Comparison of ENCODE assay signal across 8 mouse cellular contexts in the genomic region with DNA sequence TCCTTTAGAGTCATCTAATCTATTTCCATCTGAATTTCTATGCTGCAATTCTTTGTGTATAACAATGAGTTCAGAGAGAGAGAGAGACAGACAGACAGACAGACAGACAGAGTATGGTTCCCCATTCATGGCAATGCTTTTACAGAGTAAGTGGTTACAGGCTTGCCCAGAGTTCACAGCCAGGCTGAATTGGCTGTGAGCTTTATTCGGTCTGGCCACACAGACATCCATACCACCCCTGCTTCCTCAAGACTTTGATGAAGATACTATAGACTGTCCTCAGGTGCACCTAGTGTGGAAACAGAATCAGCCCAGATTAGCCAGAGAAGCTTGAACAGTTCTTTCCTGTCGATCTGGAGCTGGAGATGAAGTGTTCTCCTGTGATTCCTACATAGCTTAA. TPM values are rescaled to one million over a fixed set of nuclear protein-coding genes. Genes with fewer than 3 reads are reported as not detected.
DNase-seq lines count a peak whose midpoint lies in the region; ATAC-seq and TF ChIP-seq lines count a peak whose summit lies in the region.

No protein-coding gene starts in this region.

- peak overlapping the region; percentile 56 for H3K4me2 ChIP-seq in forebrain, postnatal 0 days (ENCODE audit: low read depth)
- H3K4me2 ChIP-seq in liver, embryonic 16.5 days (ENCODE audit: low read depth, low read length), result peak overlapping the region; percentile 55; the same call in 1 of the 2 replicates

- H3K36me3 ChIP-seq in E14TG2a.4 (ENCODE audit: insufficient read depth, low read length), result peaks cover 11% of the 10 kb centered on the region; the same call in 1 of the 2 replicates
- H3K36me3 ChIP-seq in forebrain, postnatal 0 days (ENCODE audit: insufficient read depth), result no peaks in the 10 kb centered on the region
- no peaks in the 10 kb centered on the region for H3K36me3 ChIP-seq in liver, embryonic 16.5 days (ENCODE audit: control insufficient read depth, insufficient read depth)

- H3K27ac ChIP-seq in forebrain, postnatal 0 days (ENCODE audit: low read depth, low read length), result peak overlapping the region; percentile 90
- H3K27ac ChIP-seq in liver, embryonic 16.5 days (ENCODE audit: low read length), result no peak overlapping the region

- 0 out of 2 replicates have a peak, but pooled peaks have one; percentile 1 for ATAC-seq in frontal cortex, adult (ENCODE audit: low TSS enrichment)
- ATAC-seq in forebrain, postnatal 0 days, result no peak
- ATAC-seq in liver, embryonic 16.5 days (ENCODE audit: low read depth), result no peak

- H3K4me1 ChIP-seq in E14TG2a.4 (replicated peaks; ENCODE audit: low read depth, low read length), result peaks cover 12% of the 10 kb centered on the region
- H3K4me1 ChIP-seq in forebrain, postnatal 0 days (ENCODE audit: insufficient read depth), result peaks cover 7% of the 10 kb centered on the region; the same call in 1 of the 2 replicates
- no peaks in the 10 kb centered on the region for H3K4me1 ChIP-seq in liver, embryonic 16.5 days (ENCODE audit: control insufficient read depth, low read depth, low read length)

- H3K4me3 ChIP-seq in E14TG2a.4 (replicated peaks; ENCODE audit: low read length), result peak overlapping the region; percentile 76
- peak overlapping the region; percentile 61 for H3K4me3 ChIP-seq in forebrain, postnatal 0 days (ENCODE audit: low read depth, low read length)
- no peak overlapping the region for H3K4me3 ChIP-seq in liver, embryonic 16.5 days (ENCODE audit: low read depth, low read length)

- no peaks in the 10 kb centered on the region for H3K9me3 ChIP-seq in E14TG2a.4 (ENCODE audit: low read length)
- H3K9me3 ChIP-seq in forebrain, postnatal 0 days (ENCODE audit: low read length), result no peaks in the 10 kb centered on the region
- H3K9me3 ChIP-seq in liver, embryonic 16.5 days (replicated peaks; ENCODE audit: control insufficient read depth, low read length), result no peaks in the 10 kb centered on the region

- no peak for TF ChIP-seq CTCF in E14TG2a.4 (conservative IDR thresholded peaks at IDR 0.05; ENCODE audit: low read length)
- TF ChIP-seq CTCF in forebrain, postnatal 0 days (IDR thresholded peaks at IDR 0.05; ENCODE audit: low read depth), result no peak

- WGBS in forebrain, postnatal 0 days, result 78% methylated on average over 2 of the region's 2 CpGs
- WGBS in liver, embryonic 16.5 days (ENCODE audit: insufficient replicate concordance), result 44% methylated on average over 2 of the region's 2 CpGs

- no peak for DNase-seq in frontal cortex, postnatal 25 days (ENCODE audit: low spot score in 2 of 2)
- no peak for DNase-seq in forebrain, postnatal 0 days
- DNase-seq in right cerebral cortex, adult 2 months (ENCODE audit: low spot score in 2 of 2), result no peak
- no peak for DNase-seq in gastrocnemius, postnatal 4 days (ENCODE audit: low spot score in 2 of 2)
- no peak for DNase-seq in urinary bladder, postnatal 4 days (ENCODE audit: low spot score in 2 of 2)

- H3K27me3 ChIP-seq in E14TG2a.4 (ENCODE audit: insufficient read depth, low read length), result no peaks in the 10 kb centered on the region
- no peaks in the 10 kb centered on the region for H3K27me3 ChIP-seq in forebrain, postnatal 0 days (ENCODE audit: insufficient read depth, low read length)
- H3K27me3 ChIP-seq in liver, embryonic 16.5 days (ENCODE audit: control insufficient read depth, insufficient read depth, low read depth, low read length), result no peaks in the 10 kb centered on the region

- peak overlapping the region; percentile 74 for H3K9ac ChIP-seq in forebrain, postnatal 0 days
- no peak overlapping the region for H3K9ac ChIP-seq in liver, embryonic 16.5 days (ENCODE audit: low read depth, low read length)

RNA-seq across cellular contexts. Expression of a gene that starts 10.9 kb away (rescaled TPM):
- total RNA-seq in forebrain, postnatal 0 days (2014; rRNA removed), result 9.4 and 10.2 TPM in 2 replicates
- 3.2 and 5.6 TPM in 2 replicates for polyA plus RNA-seq in forebrain, postnatal 0 days (2015; fragmentation: Nextera tagmentation; extraction: Ambion mirVana)
- 1.2 and 1.3 TPM in 2 replicates for polyA plus RNA-seq in liver, embryonic 16.5 days (2015; fragmentation: Nextera tagmentation; extraction: Ambion mirVana)
- total RNA-seq in gastrocnemius, postnatal 4 days (2021), result 10 to 100 TPM; 15.3 to 17.5 TPM
